Mouse (Mus musculus): Measurements from ENCODE around the gene Pimreg. TPM values are rescaled to one million over a fixed set of nuclear protein-coding genes. Genes with fewer than 3 reads are reported as not detected.
A peak's percentile ranks its signal among the peaks of the same experiment; 100 is the strongest.

Pimreg gene
- polyA plus RNA-seq, 1 experiment from 2014 or later, result 28.3 TPM

DNA sequence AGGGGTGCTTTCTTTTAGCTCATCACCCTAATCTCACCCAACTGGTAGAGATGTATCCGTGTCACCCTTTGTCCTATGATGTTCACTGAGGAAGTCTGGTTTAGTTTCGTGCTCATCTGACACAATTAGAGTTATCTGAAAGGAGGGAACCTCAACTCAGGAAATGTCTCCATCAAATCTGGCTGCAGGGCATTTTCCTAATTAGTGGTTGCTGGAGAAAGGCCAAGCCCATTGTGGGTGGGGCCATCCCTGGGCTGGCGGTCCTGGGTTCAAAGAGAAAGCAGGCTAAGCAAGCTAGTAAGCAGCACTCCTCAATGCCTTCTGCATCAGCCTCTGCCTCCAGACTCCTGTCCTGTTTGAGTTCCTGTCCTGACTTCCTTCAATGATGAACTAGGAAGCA is 10.4 kb downstream of the Pimreg start:
- Histone ChIP-seq H3K4me3 (no peak overlapping the region), H3K36me3 (replicated peaks) (no peaks in the 10 kb centered on the region), H3K4me1 (peaks cover 18% of the 10 kb centered on the region), H3K9ac (no peak overlapping the region), H3K4me2 (no peak overlapping the region), H3K27ac (no peak overlapping the region), H3K27me3 (replicated peaks) (peaks cover 19% of the 10 kb centered on the region), H3K9me3 (no peaks in the 10 kb centered on the region)
- 53% methylated on average over 3 of the region's 3 CpGs for WGBS
- no peak for ATAC-seq (replicated peaks)

- Histone ChIP-seq H3K9ac (no peak overlapping the region), H3K9me3 (no peaks in the 10 kb centered on the region), H3K4me1 (peaks cover 18% of the 10 kb centered on the region), H3K27ac (no peak overlapping the region), H3K4me3 (no peak overlapping the region), H3K4me2 (no peak overlapping the region), H3K27me3 (replicated peaks) (peaks cover 19% of the 10 kb centered on the region), H3K36me3 (replicated peaks) (no peaks in the 10 kb centered on the region)
- no peak for ATAC-seq (replicated peaks)
- 16% methylated on average over 5 of the region's 5 CpGs for WGBS
Measured at GRCm38 (mm10) chr11:72052636-72053035, 10.8 kb downstream of the Pimreg start.

GRCm38 (mm10) chr11:72055176-72055575 is 13.3 kb downstream of the Pimreg start:
- H3K4me3 ChIP-seq, result no peak overlapping the region
- H3K27ac ChIP-seq, result no peak overlapping the region
- WGBS, result 31% methylated on average over 2 of the region's 2 CpGs
- no peak overlapping the region for H3K9ac ChIP-seq
- H3K4me1 ChIP-seq, result peaks cover 16% of the 10 kb centered on the region
- H3K27me3 ChIP-seq (replicated peaks), result peaks cover 8% of the 10 kb centered on the region
- no peak overlapping the region for H3K4me2 ChIP-seq
- H3K9me3 ChIP-seq, result no peaks in the 10 kb centered on the region
- ATAC-seq (replicated peaks), result no peak
- no peaks in the 10 kb centered on the region for H3K36me3 ChIP-seq (replicated peaks)

- H3K27me3 ChIP-seq (replicated peaks), result peaks cover 6% of the 10 kb centered on the region; the same call in 1 of the 2 replicates
- H3K4me1 ChIP-seq, result no peaks in the 10 kb centered on the region
- no peak overlapping the region for H3K9ac ChIP-seq
- H3K9me3 ChIP-seq, result no peaks in the 10 kb centered on the region
- no peak overlapping the region for H3K4me2 ChIP-seq
- H3K27ac ChIP-seq, result no peak overlapping the region
- 73% methylated on average over 3 of the region's 3 CpGs for WGBS
- H3K4me3 ChIP-seq, result no peak overlapping the region
- ATAC-seq (replicated peaks), result no peak
- H3K36me3 ChIP-seq (replicated peaks), result no peaks in the 10 kb centered on the region
Measured at GRCm38 (mm10) chr11:72057166-72057565, 15.3 kb downstream of the Pimreg start.

DNA sequence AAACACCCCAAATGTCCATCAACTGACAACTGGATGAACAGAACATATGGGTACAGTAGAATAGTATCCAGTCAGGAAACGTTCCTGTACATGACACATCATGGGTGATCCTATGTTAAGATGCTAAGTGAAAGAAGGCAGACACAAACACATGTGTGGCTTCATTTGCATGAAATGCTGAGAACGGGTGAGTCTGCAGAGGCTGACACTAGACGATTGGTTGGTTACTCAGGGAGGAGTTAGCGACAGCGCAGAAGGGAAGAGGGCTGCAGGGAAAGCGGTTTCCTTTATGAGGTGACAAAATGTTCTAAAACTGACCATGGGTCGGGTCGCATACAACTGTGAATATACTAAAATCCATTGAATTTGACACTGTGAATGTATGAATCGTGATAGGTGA is 18.6 kb downstream of the Pimreg start:
- WGBS, result 81% methylated on average over 9 of the region's 9 CpGs
- H3K27ac ChIP-seq, result no peak overlapping the region
- H3K4me2 ChIP-seq, result no peak overlapping the region
- H3K9me3 ChIP-seq, result 0 out of 2 replicates have a peak, but pooled peaks cover 12% of the 10 kb centered on the region
- peaks cover 7% of the 10 kb centered on the region; the same call in 1 of the 2 replicates for H3K36me3 ChIP-seq (replicated peaks)
- H3K9ac ChIP-seq, result no peak overlapping the region
- no peak for ATAC-seq (replicated peaks)
- H3K27me3 ChIP-seq (replicated peaks), result no peaks in the 10 kb centered on the region
- no peaks in the 10 kb centered on the region for H3K4me1 ChIP-seq
- no peak overlapping the region for H3K4me3 ChIP-seq

- 0 out of 2 replicates have a peak, but pooled peaks cover 12% of the 10 kb centered on the region for H3K9me3 ChIP-seq
- WGBS, result 91% methylated on average over 13 of the region's 13 CpGs
Measured at GRCm38 (mm10) chr11:72061093-72061620, 19.3 kb downstream of the Pimreg start.

DNA sequence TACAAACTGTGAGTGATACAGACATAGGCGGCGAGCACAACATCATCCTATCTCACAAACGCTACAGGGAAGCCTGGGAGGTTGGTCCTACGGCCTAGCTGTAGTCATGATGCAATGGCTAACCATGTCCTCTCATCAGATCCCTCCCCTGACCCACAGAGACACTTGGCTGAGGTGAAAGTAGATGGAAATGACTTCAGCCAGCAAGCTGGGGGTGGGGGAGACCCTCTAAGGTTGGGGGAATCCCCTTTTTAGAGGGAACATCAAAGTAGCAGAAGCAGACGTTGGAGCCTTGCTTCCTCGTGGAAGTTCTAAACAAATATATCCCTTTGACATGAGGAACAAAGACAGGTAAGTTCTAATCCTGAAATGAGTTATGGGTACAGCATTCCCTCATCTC is 22.6 kb downstream of the Pimreg start:
- WGBS, result 84% methylated on average over 6 of the region's 6 CpGs
- no peak overlapping the region for H3K9ac ChIP-seq
- no peaks in the 10 kb centered on the region for H3K27me3 ChIP-seq (replicated peaks)
- 0 out of 2 replicates have a peak, but pooled peaks cover 12% of the 10 kb centered on the region for H3K9me3 ChIP-seq
- no peak for ATAC-seq (replicated peaks)
- no peak overlapping the region for H3K27ac ChIP-seq
- H3K4me2 ChIP-seq, result no peak overlapping the region
- H3K36me3 ChIP-seq (replicated peaks), result peaks cover 7% of the 10 kb centered on the region; the same call in 1 of the 2 replicates
- H3K4me3 ChIP-seq, result no peak overlapping the region
- peaks cover 10% of the 10 kb centered on the region; the same call in 1 of the 2 replicates for H3K4me1 ChIP-seq

More at GRCm38 (mm10) chr11:72061093-72061620, 19.3 kb downstream of the Pimreg start:
- Histone ChIP-seq H3K4me2 (no peak overlapping the region), H3K27ac (no peak overlapping the region), H3K9ac (no peak overlapping the region), H3K27me3 (replicated peaks) (no peaks in the 10 kb centered on the region), H3K4me3 (no peak overlapping the region), H3K36me3 (replicated peaks) (peaks cover 7% of the 10 kb centered on the region; the same call in 1 of the 2 replicates), H3K4me1 (no peaks in the 10 kb centered on the region)
- ATAC-seq (replicated peaks), result no peak

DNA sequence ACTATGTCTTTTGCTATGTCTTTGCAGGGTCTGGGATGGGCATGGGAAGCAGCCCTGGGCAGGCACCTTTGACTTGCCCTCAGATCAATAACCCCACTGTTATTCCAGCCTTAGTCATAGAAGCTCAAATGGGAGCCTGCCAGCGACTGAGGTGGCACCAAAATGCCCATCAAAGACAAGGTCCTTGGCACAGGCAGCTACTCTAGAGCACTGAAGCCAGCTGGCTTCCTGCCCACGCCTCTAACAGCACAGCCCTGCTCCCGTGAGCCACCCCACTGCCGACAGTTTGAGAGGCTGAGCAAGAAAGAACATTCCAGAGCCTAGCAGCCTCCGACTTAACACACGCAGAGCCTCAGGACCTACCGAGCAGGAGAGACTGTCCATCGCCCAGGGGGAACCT is 23.3 kb downstream of the Pimreg start:
- ATAC-seq (replicated peaks), result no peak

DNA sequence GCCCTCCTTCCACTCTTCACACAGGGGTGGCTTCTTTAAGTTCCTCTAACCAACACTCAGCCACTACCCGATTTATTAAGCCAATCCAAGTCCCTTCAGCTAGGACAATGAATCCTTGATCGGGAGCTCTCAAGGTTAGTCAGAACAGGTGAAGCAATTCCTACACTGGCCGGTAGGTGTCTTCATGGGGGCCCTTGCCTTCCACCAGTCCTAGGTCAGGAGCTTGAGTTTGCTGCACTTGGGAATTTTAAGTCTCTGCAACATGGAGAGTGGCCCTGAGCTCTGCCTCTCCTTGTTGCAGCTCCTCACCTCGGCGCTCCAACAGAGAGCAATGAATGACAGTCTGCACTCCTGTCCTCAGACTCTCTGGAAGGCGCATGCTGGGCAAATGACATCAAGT is 24.5 kb downstream of the Pimreg start:
- 42% methylated on average over 6 of the region's 6 CpGs for WGBS

More for the DNA sequence above, 23.3 kb downstream of the Pimreg start:
- H3K36me3 ChIP-seq (replicated peaks), result peaks cover 7% of the 10 kb centered on the region; the same call in 1 of the 2 replicates
- no peak overlapping the region for H3K9ac ChIP-seq
- no peak overlapping the region for H3K4me2 ChIP-seq
- H3K4me3 ChIP-seq, result no peak overlapping the region
- no peaks in the 10 kb centered on the region for H3K27me3 ChIP-seq (replicated peaks)
- 0 out of 2 replicates have a peak, but pooled peaks cover 12% of the 10 kb centered on the region for H3K9me3 ChIP-seq
- H3K27ac ChIP-seq, result no peak overlapping the region
- peaks cover 10% of the 10 kb centered on the region; the same call in 1 of the 2 replicates for H3K4me1 ChIP-seq
- 79% methylated on average over 8 of the region's 8 CpGs for WGBS

GRCm38 (mm10) chr11:72067326-72067725 is 25.5 kb downstream of the Pimreg start:
- no peak overlapping the region for H3K4me2 ChIP-seq
- WGBS, result 82% methylated on average over 5 of the region's 5 CpGs
- no peaks in the 10 kb centered on the region for H3K27me3 ChIP-seq (replicated peaks)
- no peak overlapping the region for H3K27ac ChIP-seq
- H3K4me3 ChIP-seq, result no peak overlapping the region
- H3K4me1 ChIP-seq, result peaks cover 10% of the 10 kb centered on the region; the same call in 1 of the 2 replicates
- H3K9ac ChIP-seq, result no peak overlapping the region
- H3K9me3 ChIP-seq, result 0 out of 2 replicates have a peak, but pooled peaks cover 12% of the 10 kb centered on the region
- H3K36me3 ChIP-seq (replicated peaks), result peaks cover 7% of the 10 kb centered on the region; the same call in 1 of the 2 replicates
- no peak for ATAC-seq (replicated peaks)

More for the DNA sequence above, 24.5 kb downstream of the Pimreg start:
- no peak for ATAC-seq (replicated peaks)
- H3K27me3 ChIP-seq (replicated peaks), result no peaks in the 10 kb centered on the region
- H3K9ac ChIP-seq, result no peak overlapping the region
- H3K9me3 ChIP-seq, result 0 out of 2 replicates have a peak, but pooled peaks cover 12% of the 10 kb centered on the region
- H3K36me3 ChIP-seq (replicated peaks), result peaks cover 7% of the 10 kb centered on the region; the same call in 1 of the 2 replicates
- H3K4me3 ChIP-seq, result no peak overlapping the region
- no peak overlapping the region for H3K27ac ChIP-seq
- H3K4me1 ChIP-seq, result peaks cover 10% of the 10 kb centered on the region; the same call in 1 of the 2 replicates
- H3K4me2 ChIP-seq, result no peak overlapping the region

DNA sequence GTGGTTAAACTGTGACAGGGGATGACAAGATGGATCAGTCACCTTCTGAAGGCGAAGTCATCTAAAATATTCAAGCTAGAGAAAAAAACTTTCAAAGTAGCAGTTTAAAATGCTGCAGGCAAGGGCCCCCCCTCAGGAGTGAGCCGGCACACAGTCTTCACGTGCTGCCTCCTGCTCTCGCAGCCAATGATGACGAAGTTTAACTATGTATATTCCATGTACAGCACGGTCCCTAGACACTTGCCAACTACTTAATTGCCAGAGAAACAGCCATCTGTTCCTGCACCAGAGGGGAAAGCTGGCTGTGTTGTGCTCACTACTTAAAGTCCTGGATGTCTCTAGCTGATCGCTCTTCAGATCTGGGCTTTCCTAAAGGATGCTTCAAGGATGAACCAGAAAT is 26.2 kb downstream of the Pimreg start:
- H3K9me3 ChIP-seq, result 0 out of 2 replicates have a peak, but pooled peaks cover 12% of the 10 kb centered on the region
- 55% methylated on average over 7 of the region's 7 CpGs for WGBS
- no peak overlapping the region for H3K4me2 ChIP-seq
- H3K36me3 ChIP-seq (replicated peaks), result peaks cover 7% of the 10 kb centered on the region; the same call in 1 of the 2 replicates
- H3K4me1 ChIP-seq, result peaks cover 10% of the 10 kb centered on the region; the same call in 1 of the 2 replicates
- no peak overlapping the region for H3K9ac ChIP-seq
- no peaks in the 10 kb centered on the region for H3K27me3 ChIP-seq (replicated peaks)
- no peak overlapping the region for H3K4me3 ChIP-seq
- 0 out of 2 replicates have a peak overlapping the region, but pooled peaks have one; percentile 25 for H3K27ac ChIP-seq
- ATAC-seq (replicated peaks), result 0 out of 2 replicates have a peak, but pooled peaks have one; percentile 24

DNA sequence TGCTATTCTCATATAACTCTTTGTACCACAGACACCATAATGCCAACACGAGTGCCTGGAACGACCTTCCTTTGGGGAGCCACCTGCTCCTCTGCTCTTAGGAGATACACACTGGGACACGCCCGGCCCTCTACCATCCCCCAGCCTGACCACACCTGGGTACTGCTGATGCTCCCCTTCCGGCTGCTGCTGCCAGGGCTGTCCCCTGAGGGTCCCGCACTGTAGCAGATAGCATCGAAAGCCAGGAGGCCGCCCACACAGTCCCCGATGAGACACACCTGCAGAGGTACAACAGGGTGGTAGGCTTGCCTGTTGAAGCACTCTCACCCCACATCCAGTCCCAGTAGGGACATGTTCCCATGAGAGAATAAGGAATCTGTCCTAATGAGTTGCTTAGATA is 28.9 kb downstream of the Pimreg start:
- H3K9ac ChIP-seq, result no peak overlapping the region
- H3K36me3 ChIP-seq (replicated peaks), result no peaks in the 10 kb centered on the region
- WGBS, result 91% methylated on average over 9 of the region's 9 CpGs
- no peak for ATAC-seq (replicated peaks)
- H3K4me3 ChIP-seq, result no peak overlapping the region
- H3K4me1 ChIP-seq, result peaks cover 10% of the 10 kb centered on the region; the same call in 1 of the 2 replicates
- no peaks in the 10 kb centered on the region for H3K27me3 ChIP-seq (replicated peaks)
- no peak overlapping the region for H3K4me2 ChIP-seq
- H3K9me3 ChIP-seq, result no peaks in the 10 kb centered on the region
- H3K27ac ChIP-seq, result no peak overlapping the region

Data from midbrain, embryonic 15.5 days (tissue).